In the genomic region with DNA sequence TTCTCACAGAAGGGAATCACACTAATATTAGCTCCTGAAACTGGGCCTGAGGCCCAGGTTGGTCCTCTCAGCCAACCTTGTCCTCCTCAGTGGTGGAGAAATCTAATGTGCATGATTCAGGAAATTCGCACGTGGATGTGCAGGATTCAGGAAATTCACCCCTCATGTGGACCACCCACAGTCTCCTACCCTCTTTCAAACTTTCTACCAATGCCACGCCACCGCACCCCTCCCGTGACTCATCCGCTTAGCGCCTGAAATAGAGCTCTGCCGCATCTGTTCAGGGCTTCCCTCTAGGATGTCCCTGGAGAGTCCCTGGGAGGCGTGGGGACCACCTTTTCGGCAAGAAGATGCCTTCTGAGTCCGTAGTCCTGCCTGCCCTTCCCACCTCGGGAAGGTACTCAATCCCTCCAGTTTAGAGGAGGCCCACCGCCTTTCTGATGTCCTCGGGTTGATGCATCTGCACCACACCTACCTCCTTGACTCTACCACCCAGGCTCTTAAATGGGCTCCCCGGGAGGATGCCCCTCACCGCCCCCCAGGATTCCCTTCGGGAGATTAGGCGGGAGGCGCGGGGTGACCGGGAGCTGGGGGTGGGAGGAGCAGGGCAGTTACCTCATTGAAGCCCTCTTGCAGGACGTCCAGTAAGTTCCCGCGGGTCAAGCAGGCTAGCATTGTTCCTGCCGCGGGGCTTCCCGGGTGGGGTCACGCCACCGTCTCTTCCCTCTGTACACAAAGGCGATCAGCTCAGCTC, we compare ENCODE assay signal across 9 mouse cellular contexts. TPM values are rescaled to one million over a fixed set of nuclear protein-coding genes. Genes with fewer than 3 reads are reported as not detected.
DNase-seq lines count a peak whose midpoint lies in the region; ATAC-seq lines count a peak whose summit lies in the region.
"Had no signal": no experiment of that assay in that cellular context is flagged by ENCODE, and none has a peak within 500 bp of the region (broad histone marks: within the 10 kb centered on the region; RNA-seq: fewer than 3 reads in every experiment).

No protein-coding gene starts in this region.

- H3K9ac ChIP-seq in heart, embryonic 15.5 days, result peak overlapping the region; percentile 65
- peak overlapping the region; percentile 70 for H3K9ac ChIP-seq in limb, embryonic 12.5 days (replicated peaks)

- peaks cover 42% of the 10 kb centered on the region for H3K4me1 ChIP-seq in heart, embryonic 15.5 days (replicated peaks)
- peaks cover 50% of the 10 kb centered on the region for H3K4me1 ChIP-seq in limb, embryonic 12.5 days (replicated peaks)

- H3K27ac ChIP-seq in heart, embryonic 15.5 days, result peak overlapping the region; percentile 95
- peak overlapping the region; percentile 88 for H3K27ac ChIP-seq in limb, embryonic 12.5 days

- ATAC-seq in heart, embryonic 15.5 days (replicated peaks; ENCODE audit: insufficient number of reproducible peaks, insufficient read depth, low FRiP score, low read depth), result peak; percentile 23
- ATAC-seq in limb, embryonic 12.5 days (ENCODE audit: insufficient number of reproducible peaks, insufficient read depth, low FRiP score, low TSS enrichment, low read depth), result peak; percentile 23; the same call in 1 of the 2 replicates

- H3K27me3 ChIP-seq in heart, embryonic 15.5 days, result no peaks in the 10 kb centered on the region
- H3K27me3 ChIP-seq in limb, embryonic 12.5 days, result no peaks in the 10 kb centered on the region

- H3K36me3 ChIP-seq in heart, embryonic 15.5 days, result no peaks in the 10 kb centered on the region
- no peaks in the 10 kb centered on the region for H3K36me3 ChIP-seq in limb, embryonic 12.5 days

- peak; percentile 28 to 71 for DNase-seq in adrenal gland, adult (ENCODE audit: inconsistent age in 2 of 2, low spot score in 1 of 2)
- DNase-seq in adrenal gland, adult 18-20 months (ENCODE audit: low spot score in 2 of 2), result no peak
- DNase-seq in 3134 (ENCODE audit: extremely low read depth, insufficient read length, low spot score), result peak; percentile 39
- peak; percentile 58 to 61 for DNase-seq in cerebellum, postnatal 10 days
- peak; percentile 84 for DNase-seq in right cerebral cortex, adult 18-20 months
- DNase-seq in thymus, postnatal 36 days, result no peak

- H3K4me3 ChIP-seq in heart, embryonic 15.5 days, result peak overlapping the region; percentile 71
- peak overlapping the region; percentile 71 for H3K4me3 ChIP-seq in limb, embryonic 12.5 days (replicated peaks)

- H3K4me2 ChIP-seq in heart, embryonic 15.5 days, result peak overlapping the region; percentile 86
- peak overlapping the region; percentile 83 for H3K4me2 ChIP-seq in limb, embryonic 12.5 days

- H3K9me3 ChIP-seq in heart, embryonic 15.5 days (replicated peaks), result no peaks in the 10 kb centered on the region
- no peaks in the 10 kb centered on the region for H3K9me3 ChIP-seq in limb, embryonic 12.5 days

- 5% methylated on average over 30 of the region's 30 CpGs for WGBS in heart, embryonic 15.5 days
- 3% methylated on average over 30 of the region's 30 CpGs for WGBS in limb, embryonic 12.5 days

RNA-seq across cellular contexts. Expression of a gene that starts 12.0 kb away (rescaled TPM):
- 1 to 10 TPM; 5.4 to 7.7 TPM for total RNA-seq in adrenal gland, adult 18-20 months (2021)
- polyA plus RNA-seq in heart, embryonic 15.5 days (2015; fragmentation: Nextera tagmentation; extraction: Ambion mirVana), result 9.1 and 9.2 TPM in 2 replicates
- 29.5 and 30.4 TPM in 2 replicates for polyA plus RNA-seq in limb, embryonic 12.5 days (2016; fragmentation: Nextera tagmentation; extraction: Ambion mirVana)

RNA-seq across cellular contexts. Expression of a gene that starts 19.0 kb away (rescaled TPM):
- 1 to 10 TPM; 5.1 to 5.4 TPM for total RNA-seq in adrenal gland, adult 18-20 months (2021)
- 8.7 and 9.2 TPM in 2 replicates for polyA plus RNA-seq in heart, embryonic 15.5 days (2015; fragmentation: Nextera tagmentation; extraction: Ambion mirVana)
- 2.2 and 3.5 TPM in 2 replicates for polyA plus RNA-seq in limb, embryonic 12.5 days (2016; fragmentation: Nextera tagmentation; extraction: Ambion mirVana)
- total RNA-seq: hematopoietic stem cell, adult 5-6 weeks had no signal

RNA-seq across cellular contexts. Expression of a gene that starts 23.8 kb away (rescaled TPM):
- 10 to 100 TPM; 26.1 to 89.2 TPM for total RNA-seq in adrenal gland, adult 18-20 months (2021)
- 978 and 1,330 TPM in 2 replicates for polyA plus RNA-seq in heart, embryonic 15.5 days (2015; fragmentation: Nextera tagmentation; extraction: Ambion mirVana)
- 28.0 and 31.2 TPM in 2 replicates for polyA plus RNA-seq in limb, embryonic 12.5 days (2016; fragmentation: Nextera tagmentation; extraction: Ambion mirVana)

RNA-seq across cellular contexts. Expression of a gene that starts 24.8 kb away (rescaled TPM):
- 1 to 10 TPM; 1.7 to 3.4 TPM for total RNA-seq in adrenal gland, adult 18-20 months (2021)
- polyA plus RNA-seq in heart, embryonic 15.5 days (2015; fragmentation: Nextera tagmentation; extraction: Ambion mirVana), result 236 and 268 TPM in 2 replicates
- 13.3 and 19.2 TPM in 2 replicates for polyA plus RNA-seq in limb, embryonic 12.5 days (2016; fragmentation: Nextera tagmentation; extraction: Ambion mirVana)
- total RNA-seq: hematopoietic stem cell, adult 5-6 weeks had no signal

RNA-seq across cellular contexts. Expression of a gene that starts 40.7 kb away (rescaled TPM):
- 1 to 10 TPM; 4.5 to 5.6 TPM for total RNA-seq in adrenal gland, adult 18-20 months (2021)
- 7.6 and 10.2 TPM in 2 replicates for polyA plus RNA-seq in heart, embryonic 15.5 days (2015; fragmentation: Nextera tagmentation; extraction: Ambion mirVana)
- 10.9 and 11.3 TPM in 2 replicates for polyA plus RNA-seq in limb, embryonic 12.5 days (2016; fragmentation: Nextera tagmentation; extraction: Ambion mirVana)

Comparison
In these comparisons a context has a peak if more than half of its experiments do, and no peak if none do; other contexts are left out.
1. DNase-seq: peak in adrenal gland, adult (2 of 2), 3134 (single experiment), cerebellum, postnatal 10 days (2 of 2) and right cerebral cortex, adult 18-20 months (single experiment); none in adrenal gland, adult 18-20 months (0 of 2) and thymus, postnatal 36 days (0 of 2).
2. RNA of a gene that starts 23.8 kb away (polyA plus RNA-seq): 978 to 1,330 TPM in heart, embryonic 15.5 days; 28.0 to 31.2 TPM in limb, embryonic 12.5 days; every median in the first group is over 10 times any median in the second.